Mouse (Mus musculus) adrenal gland, adult (tissue): Measurements from ENCODE around the gene 4930415O20Rik.

Experiments used
- DNase-seq, 2 experiments: peaks; one replicate each; pipeline ENCODE4 v3.0.0; 2022 to 2023; ENCODE audit warnings: low spot score in 1 of 2; ENCODE audit not compliant: inconsistent age in 2 of 2

Gene 4930415O20Rik

DNA sequence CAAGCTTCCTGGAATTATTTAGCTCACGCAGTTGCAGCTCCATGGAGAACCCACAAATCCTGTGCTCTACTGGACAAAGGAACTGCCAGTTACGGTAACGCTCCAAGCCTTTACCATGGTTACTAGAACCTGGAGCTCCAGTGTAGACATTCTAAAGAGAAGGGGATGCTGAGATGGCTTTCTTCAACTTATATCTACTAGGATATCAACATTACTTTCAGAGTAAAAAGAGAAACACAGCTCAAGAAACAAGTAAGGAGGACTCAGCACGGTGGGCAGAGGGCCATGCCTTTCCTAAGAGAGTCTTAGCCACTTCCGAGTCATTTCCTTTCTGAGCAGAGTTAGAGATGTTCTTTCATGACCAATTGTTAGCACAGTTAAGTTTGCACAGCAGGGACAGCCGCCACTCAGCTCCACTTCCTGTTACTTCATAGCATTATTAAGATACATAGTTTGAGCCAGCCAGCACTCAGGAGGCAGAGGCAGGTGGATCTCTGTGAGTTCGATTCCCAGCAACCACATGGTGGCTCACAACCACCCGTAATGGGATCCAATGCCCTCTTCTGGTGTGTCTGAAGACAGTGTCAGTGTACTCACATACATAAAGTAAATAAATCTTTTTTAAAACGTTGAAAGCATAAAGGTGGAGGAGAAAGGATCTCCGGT, at the start of gene 4930415O20Rik, which contains the start of gene Ccnt1:
Gene 4930415O20Rik, plus strand, starts transcription at position 132 of the 666 bp plus-strand sequence.
Gene Ccnt1, minus strand, starts transcription at position 51 of the 666 bp plus-strand sequence.
- no peak for DNase-seq

DNA sequence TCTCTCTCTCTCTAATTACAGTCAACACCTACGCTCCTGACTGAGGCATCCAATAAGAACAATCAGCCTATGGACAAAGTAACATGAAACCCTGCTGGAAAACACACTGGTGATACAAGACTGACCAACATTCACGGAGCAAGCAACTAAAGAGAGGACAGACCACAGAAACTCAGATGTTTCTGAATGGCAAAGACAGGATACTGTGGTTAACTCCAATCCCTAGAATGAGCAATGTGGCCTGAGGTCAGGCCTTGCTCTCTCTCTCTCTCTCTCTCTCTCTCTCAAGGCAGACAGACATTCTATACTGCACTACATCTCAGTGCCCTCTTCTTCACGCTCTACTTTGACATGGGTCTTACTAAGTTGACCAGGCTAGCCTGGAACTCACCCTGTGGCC, 49.6 kb upstream of the 4930415O20Rik start:
- DNase-seq: no peak

- no peak for DNase-seq
Observed at GRCm38 (mm10) chr15:98526057-98526456, 44.7 kb upstream of the 4930415O20Rik start.

DNA sequence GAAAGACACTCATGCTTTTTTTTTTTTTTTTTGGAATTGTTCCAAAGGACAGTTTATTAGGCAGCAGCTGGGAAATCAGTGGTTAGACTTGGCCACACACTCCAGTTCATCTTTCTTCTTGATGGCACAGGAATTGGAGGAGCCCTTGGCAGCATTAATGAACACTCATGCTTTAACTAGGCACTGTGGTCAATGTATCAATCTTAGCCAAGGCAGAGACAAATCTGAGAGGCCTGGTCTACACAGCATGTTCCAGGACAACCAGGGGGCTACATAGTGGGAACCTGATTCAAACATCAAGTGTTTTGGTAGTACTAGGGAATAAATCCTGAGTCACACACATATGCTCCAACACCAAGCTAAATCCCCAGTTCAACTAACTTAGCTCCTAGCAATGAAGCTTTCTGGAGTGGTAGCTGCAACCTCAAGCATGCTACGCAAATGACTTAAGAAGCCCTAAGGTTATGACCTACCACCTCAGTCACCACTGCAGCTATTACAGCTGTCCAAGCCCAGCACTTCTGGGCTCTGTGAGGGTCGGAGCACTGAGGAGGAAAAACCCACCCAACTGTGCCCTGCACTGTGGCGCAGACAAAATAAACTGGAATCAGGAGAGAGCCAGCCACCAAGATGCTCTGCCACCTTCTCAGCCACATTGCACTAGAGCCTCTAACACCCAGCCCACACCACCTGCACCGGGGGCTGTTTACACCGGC, 43.6 kb upstream of the 4930415O20Rik start:
- no peak for DNase-seq

DNA sequence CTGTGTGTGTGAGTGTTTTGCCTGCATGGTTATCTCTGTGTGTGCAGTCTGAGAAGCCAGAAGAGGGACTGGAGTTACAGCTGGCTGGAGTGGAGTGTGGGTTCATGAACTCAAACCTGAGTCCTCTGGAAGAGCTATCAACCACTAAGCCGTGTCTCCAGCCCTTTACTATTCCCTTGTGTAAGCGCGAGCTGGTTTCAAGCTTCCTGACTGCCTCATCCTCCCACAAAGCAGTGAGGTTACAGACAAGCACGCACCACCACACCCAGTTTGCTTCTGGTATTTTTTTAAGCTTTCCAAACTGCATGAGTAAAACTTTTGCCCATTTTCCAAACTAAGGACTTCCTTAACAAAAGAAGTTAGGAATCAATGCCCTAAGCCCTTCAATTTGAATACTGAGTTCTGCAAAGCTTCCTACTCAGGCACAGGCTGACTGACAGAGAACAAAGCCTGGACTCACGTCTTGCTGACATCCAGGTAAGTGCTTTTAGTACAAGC, 42.7 kb upstream of the 4930415O20Rik start:
- DNase-seq: no peak

DNA sequence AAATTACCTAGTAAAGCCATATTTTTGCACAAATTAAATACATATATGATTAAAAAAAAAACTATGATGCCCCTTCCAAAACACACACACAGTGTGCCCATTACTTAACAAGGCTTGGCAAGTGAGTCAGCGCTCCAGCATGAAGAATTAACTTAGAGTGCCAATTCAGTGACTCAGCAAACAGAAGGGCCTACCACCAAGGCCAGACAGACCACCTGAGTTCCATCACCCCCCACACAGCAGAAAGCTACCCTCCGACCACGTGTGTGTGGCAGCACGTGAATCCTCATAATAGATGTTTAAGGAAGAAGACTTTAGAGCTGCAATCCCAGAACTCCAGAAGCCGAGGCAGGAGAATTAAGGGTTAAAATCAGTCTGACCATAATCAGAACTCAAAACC, 38.5 kb upstream of the 4930415O20Rik start:
- DNase-seq: peak; percentile 76 to 84

DNA sequence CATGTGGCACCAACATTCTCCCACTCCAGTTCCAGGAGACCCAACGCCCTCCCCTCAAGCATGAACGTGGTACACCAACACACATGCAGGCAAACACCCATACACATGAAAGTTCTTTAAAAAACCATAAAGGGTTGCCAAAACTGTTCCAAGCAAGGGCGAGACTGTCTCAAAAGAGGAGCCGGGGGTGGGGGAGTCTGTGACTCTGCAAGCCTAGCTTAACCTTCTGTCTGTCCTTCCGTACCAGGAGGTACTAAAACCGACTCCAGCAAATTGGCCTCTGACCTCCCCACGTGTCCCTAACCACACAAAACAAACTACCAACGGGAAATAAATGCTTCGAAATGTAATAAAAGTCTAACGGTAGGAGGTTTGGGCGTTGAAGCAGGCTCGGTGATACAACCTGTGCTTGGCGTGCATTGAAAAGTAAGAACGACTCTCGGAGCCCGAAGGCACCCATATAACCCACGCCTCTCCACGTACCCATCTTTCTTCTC, 37.7 kb upstream of the 4930415O20Rik start:
- DNase-seq: peak; percentile 29 to 76

DNA sequence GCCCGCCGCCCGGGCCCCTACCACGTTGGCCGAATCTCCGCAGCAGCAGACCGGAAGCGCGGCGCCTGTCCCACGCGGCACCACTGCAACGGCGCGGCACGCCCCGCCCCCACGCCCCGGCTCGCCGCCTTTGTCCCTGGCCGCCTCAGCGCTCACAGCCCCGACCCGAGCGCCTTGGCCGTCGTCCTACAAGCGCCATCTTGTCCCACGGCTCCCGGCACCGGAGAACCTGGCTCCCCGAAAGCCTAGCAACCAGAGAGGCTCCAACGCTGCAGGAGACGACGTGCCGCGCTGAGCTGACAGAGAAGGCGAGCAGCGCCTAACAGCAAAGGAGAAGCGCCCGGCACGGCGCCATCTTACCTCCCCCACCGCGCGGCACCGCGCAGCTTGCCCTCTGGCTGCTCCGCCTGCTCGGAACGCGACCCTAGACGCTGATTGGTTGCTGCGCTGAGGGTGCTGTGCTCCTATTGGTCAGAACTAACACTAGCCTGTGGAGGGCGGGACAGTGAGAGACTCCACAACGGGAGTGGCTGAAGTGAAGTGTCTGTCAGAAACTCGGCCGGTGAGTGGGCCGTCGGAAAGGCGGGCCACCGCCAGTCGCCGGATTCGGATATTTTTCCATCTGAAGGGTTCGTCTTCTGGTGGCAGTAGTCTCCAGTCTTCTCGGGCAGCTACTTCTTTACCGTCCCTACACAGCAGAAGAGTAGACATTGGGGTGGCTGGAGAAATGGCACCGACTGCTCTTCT, 36.8 kb upstream of the 4930415O20Rik start, which contains the start of gene Kansl2:
Gene Kansl2, minus strand, starts transcription at position 384 of the 747 bp plus-strand sequence.
- peak; percentile 98 to 99 for DNase-seq

DNA sequence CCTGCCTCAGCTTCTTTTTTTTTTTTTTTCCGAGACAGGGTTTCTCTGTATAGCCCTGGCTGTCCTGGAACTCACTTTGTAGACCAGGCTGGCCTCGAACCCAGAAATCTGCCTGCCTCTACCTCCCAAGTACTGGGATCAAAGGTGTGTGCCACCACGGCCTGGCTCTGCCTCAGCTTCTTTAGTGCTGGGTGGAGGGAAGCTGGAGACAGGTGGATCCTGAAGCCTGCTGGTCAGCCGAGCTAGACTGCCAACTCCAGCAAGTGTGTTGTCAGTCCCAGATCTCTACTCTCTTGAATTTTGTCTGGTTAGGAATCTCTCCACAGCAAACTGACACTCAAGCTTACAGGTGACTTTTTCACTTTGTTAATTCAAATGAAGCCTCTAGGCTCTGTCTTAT, 34.9 kb upstream of the 4930415O20Rik start:
- no peak for DNase-seq

DNA sequence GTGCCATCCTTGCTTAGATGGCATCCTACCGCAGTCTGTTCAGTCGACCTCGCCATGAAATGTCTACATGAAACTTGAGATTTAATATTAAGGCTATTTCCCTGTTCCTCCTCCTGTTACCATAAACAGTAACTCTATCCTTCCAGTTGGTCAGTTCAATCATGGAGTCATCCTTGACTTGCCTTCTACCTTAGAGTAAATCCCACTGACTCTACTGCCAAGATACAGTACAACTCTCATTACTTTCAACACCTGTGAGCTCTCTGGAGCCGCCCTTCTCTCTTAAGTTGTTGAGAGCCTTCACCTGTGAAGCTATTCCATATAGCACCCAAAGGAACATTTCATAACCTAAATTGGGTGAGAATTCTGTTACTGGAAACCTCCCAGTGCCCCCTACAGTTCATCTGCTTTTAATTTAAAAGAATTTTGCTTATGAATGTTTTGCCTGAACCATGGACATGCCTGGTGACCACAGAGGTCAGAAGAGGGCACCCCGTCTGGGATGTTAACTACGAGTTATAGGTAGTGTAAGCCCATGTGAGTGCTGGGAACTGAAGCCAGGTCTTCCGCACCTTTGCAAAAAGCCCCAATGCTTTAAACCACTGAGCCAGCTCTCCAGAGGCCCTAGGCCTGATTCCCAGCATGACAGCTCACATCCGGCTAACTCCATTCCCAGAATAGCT, 33.8 kb upstream of the 4930415O20Rik start:
- no peak for DNase-seq

GRCm38 (mm10) chr15:98537923-98538322, 32.9 kb upstream of the 4930415O20Rik start:
- DNase-seq: no peak

- peak; percentile 33 to 81 for DNase-seq
Observed at GRCm38 (mm10) chr15:98541064-98541463, 29.7 kb upstream of the 4930415O20Rik start.

DNA sequence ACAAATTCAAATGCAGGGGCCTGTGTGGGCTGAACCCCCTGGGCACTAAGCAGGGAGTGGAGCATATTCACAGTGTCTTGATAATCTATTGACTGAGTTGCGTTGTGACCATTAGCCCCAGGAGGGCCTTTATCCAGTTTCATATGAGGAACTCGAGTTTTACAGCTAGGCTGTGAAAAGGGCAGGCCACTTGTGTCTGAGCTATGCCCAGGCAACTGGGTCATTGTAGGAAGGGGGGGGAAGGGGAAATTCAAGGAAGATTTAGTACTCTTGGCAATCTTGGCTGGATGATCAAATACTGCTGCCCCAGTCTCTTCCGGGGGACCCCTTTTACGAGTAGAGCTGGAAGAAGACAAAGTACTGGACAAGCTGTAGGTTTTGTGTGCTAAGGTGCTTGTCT, 27.5 kb upstream of the 4930415O20Rik start:
- peak in 1 of 2 experiments; percentile 76 for DNase-seq

GRCm38 (mm10) chr15:98545151-98545550, 25.7 kb upstream of the 4930415O20Rik start:
- peak; percentile 33 to 74 for DNase-seq

- DNase-seq: peak in 1 of 2 experiments; percentile 46
Observed at GRCm38 (mm10) chr15:98546843-98547242, 24.0 kb upstream of the 4930415O20Rik start.

- no peak for DNase-seq
Observed at GRCm38 (mm10) chr15:98552758-98553157, 18.0 kb upstream of the 4930415O20Rik start.

DNA sequence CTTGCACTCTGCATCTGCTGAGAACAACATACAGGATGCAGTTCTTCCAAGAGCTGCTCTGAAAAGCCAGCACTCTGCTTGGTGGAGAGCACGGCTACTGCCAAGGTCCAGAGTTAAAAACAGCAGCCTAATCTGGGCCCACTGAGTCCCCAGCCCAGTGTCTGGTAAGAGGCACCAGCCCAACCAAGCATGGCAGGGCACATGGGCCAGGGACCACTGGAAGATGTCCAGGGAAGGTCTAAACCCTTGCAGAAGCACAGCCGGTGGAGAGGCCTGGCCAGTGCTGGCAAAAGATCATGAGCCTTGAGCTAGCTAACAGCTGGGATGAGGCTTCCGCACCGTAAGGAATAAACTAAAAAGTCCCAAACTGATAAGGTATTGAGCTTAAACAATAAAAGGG, 14.9 kb upstream of the 4930415O20Rik start:
- DNase-seq: no peak

DNA sequence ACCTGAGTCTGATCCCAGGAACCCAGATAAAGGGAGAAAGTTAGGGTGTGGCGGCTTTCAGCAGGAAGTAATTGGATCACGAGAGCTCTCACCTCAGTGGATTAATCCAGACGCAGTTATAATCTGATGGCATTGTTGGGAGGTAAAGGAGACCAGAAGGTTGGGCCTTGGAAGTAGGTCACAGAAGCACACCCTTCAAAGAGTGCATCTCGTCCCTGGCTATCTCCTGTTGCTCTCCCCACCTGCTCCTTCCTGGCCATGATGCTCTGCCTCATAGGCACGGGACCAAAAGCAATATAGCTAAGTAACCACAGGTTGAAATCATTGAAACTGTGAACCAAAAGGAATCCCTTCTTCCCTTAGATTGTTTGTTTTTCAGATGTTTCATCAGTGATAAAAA, 13.6 kb upstream of the 4930415O20Rik start:
- no peak for DNase-seq

GRCm38 (mm10) chr15:98566973-98567277, 3.9 kb upstream of the 4930415O20Rik start:
- DNase-seq: no peak

GRCm38 (mm10) chr15:98567278-98568134, 3.3 kb upstream of the 4930415O20Rik start:
- peak; percentile 100 for DNase-seq
